Mouse (Mus musculus): ENCODE data around the gene Rnf114. TPM values are rescaled to one million over a fixed set of nuclear protein-coding genes. Genes with fewer than 3 reads are reported as not detected.

Gene Rnf114
- polyA plus RNA-seq, 1 experiment from 2014 or later: 133 TPM

DNA sequence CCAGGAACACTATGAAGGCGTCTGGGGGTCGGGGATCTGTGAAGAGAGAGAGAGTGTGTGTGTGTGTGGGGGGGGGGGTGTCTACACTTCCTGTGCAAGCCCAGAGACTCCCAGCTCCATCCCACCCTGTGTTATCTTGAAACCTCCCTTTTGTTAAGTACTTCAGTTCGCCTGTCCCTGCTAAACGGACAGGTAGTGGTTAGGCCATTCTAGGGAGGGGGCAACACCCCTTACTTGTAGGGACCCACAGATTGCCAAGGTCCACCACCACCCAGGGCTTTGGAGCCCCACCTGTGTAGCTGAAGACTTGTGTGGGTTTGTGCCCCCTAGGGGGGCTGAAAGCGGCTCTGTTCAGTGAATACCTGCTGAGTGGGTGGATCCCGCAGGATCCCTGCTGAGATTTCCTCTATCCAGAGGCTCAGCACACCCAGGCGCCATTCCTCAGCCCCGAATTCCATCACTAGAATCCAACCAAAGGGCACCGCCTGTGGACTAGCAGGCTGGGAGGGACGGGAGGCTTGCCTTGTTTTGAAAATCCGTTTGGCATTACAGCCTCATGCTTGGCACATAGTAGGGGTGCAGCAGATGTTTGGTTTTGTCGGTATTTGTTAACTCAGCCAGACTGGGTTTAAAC lies 48.1 kb downstream of the Rnf114 start:
- Histone ChIP-seq H3K9ac (replicated peaks; ENCODE audit: low read depth, low read length) (no peak overlapping the region), H3K4me1 (replicated peaks; ENCODE audit: control insufficient read depth, insufficient read depth, low read length) (peaks cover 12% of the 10 kb centered on the region), H3K36me3 (ENCODE audit: control insufficient read depth, insufficient read depth) (no peaks in the 10 kb centered on the region), H3K4me3 (replicated peaks; ENCODE audit: low read length) (no peak overlapping the region), H3K27me3 (replicated peaks; ENCODE audit: control insufficient read depth, insufficient read depth, low read length) (peaks cover 36% of the 10 kb centered on the region), H3K9me3 (ENCODE audit: control insufficient read depth, low read length) (no peaks in the 10 kb centered on the region), H3K4me2 (ENCODE audit: low read length) (no peak overlapping the region), H3K27ac (ENCODE audit: low read length) (no peak overlapping the region)
- ATAC-seq: no peak
- 14% methylated on average over 12 of the region's 12 CpGs for WGBS

DNA sequence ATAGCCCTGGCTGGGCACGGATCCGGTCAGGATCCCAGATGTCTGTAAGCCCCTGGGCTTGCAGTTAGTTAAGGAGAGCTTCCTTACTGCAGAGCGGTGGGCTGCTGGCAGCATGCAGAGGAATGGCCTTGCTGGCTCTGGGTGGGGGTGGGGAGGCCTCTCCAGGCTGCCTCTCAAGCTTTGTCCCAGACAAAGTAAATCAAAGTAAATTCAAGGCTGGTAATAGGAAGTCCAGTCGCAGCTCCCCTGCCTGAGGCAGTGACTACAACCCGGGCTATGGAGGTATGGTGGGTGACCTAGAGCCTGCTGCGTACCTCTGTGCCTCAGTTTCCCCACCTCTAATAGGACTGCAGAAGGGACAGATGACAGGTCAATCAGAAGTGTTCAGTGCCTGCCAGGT lies 48.9 kb downstream of the Rnf114 start:
- no peak for ATAC-seq
- WGBS: 16% methylated on average over 6 of the region's 6 CpGs
- Histone ChIP-seq H3K4me2 (ENCODE audit: low read length) (no peak overlapping the region), H3K36me3 (ENCODE audit: control insufficient read depth, insufficient read depth) (no peaks in the 10 kb centered on the region), H3K9ac (replicated peaks; ENCODE audit: low read depth, low read length) (no peak overlapping the region), H3K9me3 (ENCODE audit: control insufficient read depth, low read length) (no peaks in the 10 kb centered on the region), H3K27me3 (replicated peaks; ENCODE audit: control insufficient read depth, insufficient read depth, low read length) (peaks cover 34% of the 10 kb centered on the region), H3K4me3 (replicated peaks; ENCODE audit: low read length) (no peak overlapping the region), H3K4me1 (replicated peaks; ENCODE audit: control insufficient read depth, insufficient read depth, low read length) (peaks cover 12% of the 10 kb centered on the region), H3K27ac (ENCODE audit: low read length) (no peak overlapping the region)

DNA sequence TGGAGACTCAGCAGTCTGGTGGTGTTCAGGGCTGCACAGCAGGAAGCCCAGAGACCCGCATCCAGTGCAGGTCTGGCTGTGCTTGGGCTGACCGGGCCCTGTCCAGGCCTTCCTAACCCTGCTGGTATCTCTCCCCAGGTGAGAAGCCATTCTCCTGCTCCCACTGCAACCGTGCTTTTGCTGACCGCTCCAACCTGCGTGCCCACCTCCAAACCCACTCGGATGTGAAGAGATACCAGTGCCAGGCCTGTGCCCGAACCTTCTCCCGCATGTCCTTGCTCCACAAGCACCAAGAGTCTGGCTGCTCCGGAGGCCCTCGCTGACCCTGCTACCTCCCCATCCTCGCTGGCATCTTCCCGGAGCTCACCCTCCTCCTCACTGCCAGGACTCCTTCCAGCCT lies 49.3 kb downstream of the Rnf114 start:
- H3K9ac ChIP-seq (replicated peaks; ENCODE audit: low read depth, low read length): no peak overlapping the region
- H3K36me3 ChIP-seq (ENCODE audit: control insufficient read depth, insufficient read depth): no peaks in the 10 kb centered on the region
- H3K4me1 ChIP-seq (replicated peaks; ENCODE audit: control insufficient read depth, insufficient read depth, low read length): peaks cover 12% of the 10 kb centered on the region
- H3K27ac ChIP-seq (ENCODE audit: low read length): no peak overlapping the region
- H3K27me3 ChIP-seq (replicated peaks; ENCODE audit: control insufficient read depth, insufficient read depth, low read length): peaks cover 30% of the 10 kb centered on the region
- H3K4me3 ChIP-seq (replicated peaks; ENCODE audit: low read length): no peak overlapping the region
- 71% methylated on average over 12 of the region's 12 CpGs for WGBS
- H3K9me3 ChIP-seq (ENCODE audit: control insufficient read depth, low read length): no peaks in the 10 kb centered on the region
- no peak for ATAC-seq
- no peak overlapping the region for H3K4me2 ChIP-seq (ENCODE audit: low read length)

DNA sequence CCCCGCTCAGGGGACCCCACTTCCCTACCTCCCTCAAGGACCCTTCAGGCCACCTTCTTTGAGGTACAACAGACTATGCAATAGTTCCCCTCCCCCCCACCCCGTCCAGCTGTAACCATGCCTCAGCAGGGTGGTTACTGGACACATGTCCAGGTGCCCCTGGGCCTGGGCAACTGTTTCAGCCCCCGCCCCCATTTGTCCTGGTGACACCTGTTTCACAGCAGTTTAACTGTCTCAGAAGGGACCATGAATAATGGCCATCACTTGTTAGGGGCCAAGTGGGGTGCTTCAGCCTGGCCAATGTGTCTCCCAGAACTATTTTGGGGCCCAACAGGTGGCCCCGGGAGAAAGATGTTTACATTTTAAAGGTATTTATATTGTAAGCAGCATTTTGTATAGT lies 49.9 kb downstream of the Rnf114 start:
- Histone ChIP-seq H3K27ac (ENCODE audit: low read length) (no peak overlapping the region), H3K9ac (replicated peaks; ENCODE audit: low read depth, low read length) (no peak overlapping the region), H3K4me3 (replicated peaks; ENCODE audit: low read length) (no peak overlapping the region), H3K36me3 (ENCODE audit: control insufficient read depth, insufficient read depth) (no peaks in the 10 kb centered on the region), H3K9me3 (ENCODE audit: control insufficient read depth, low read length) (no peaks in the 10 kb centered on the region), H3K27me3 (replicated peaks; ENCODE audit: control insufficient read depth, insufficient read depth, low read length) (peaks cover 24% of the 10 kb centered on the region), H3K4me1 (replicated peaks; ENCODE audit: control insufficient read depth, insufficient read depth, low read length) (peaks cover 9% of the 10 kb centered on the region), H3K4me2 (ENCODE audit: low read length) (no peak overlapping the region)
- WGBS: 76% methylated on average over 4 of the region's 4 CpGs
- no peak for ATAC-seq

DNA sequence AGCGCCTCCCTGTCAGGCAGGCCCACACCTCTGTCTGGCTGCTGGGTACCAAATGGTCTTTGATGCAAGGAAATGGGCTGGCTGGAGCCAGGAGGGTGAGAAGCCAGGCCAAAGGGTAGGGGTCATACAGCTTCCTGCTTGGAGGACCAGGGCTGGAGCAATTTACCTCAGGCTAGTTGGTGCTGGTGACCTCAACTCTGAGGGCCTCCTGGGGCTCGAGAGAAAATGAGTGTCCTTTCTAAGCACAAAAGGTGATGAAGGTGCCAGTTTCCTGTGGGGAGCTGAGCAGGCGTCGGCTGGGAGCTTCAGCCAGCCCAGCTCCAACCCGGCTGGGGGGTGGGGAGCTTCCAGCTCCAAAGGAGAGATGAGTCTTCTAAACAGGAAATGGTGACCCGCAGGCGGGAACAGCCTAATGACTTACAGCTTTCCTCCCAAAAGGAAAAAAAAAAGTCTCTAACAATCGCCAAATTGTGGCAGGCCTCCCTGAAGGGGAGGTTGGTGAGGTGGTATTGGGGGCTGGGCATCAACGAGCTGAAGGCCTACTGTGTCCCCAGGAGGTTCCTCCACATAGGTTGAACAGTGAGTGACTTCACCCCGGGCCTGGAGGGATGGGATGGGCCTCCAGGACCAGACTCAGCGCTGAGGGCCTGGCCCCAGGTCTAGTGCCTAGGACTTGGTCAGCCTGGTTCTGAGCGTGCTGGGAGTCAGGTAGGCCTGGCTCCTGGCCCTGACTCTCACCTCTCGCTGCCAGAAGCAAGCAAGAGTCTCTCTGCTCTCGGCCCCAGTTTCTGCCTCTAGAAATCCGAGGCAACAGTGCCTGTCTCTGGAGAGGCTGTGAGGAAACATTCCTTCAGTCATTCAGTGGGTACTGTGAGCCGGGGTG lies 50.9 kb downstream of the Rnf114 start:
- no peak overlapping the region for H3K4me3 ChIP-seq (replicated peaks; ENCODE audit: low read length)
- peaks cover 2% of the 10 kb centered on the region for H3K4me1 ChIP-seq (replicated peaks; ENCODE audit: control insufficient read depth, insufficient read depth, low read length)
- H3K27me3 ChIP-seq (replicated peaks; ENCODE audit: control insufficient read depth, insufficient read depth, low read length): peaks cover 18% of the 10 kb centered on the region; the same call in 1 of the 2 replicates
- no peaks in the 10 kb centered on the region for H3K36me3 ChIP-seq (ENCODE audit: control insufficient read depth, insufficient read depth)
- no peaks in the 10 kb centered on the region for H3K9me3 ChIP-seq (ENCODE audit: control insufficient read depth, low read length)
- H3K9ac ChIP-seq (replicated peaks; ENCODE audit: low read depth, low read length): no peak overlapping the region
- H3K27ac ChIP-seq (ENCODE audit: low read length): no peak overlapping the region
- WGBS: 34% methylated on average over 16 of the region's 16 CpGs
- ATAC-seq: no peak
- no peak overlapping the region for H3K4me2 ChIP-seq (ENCODE audit: low read length)

DNA sequence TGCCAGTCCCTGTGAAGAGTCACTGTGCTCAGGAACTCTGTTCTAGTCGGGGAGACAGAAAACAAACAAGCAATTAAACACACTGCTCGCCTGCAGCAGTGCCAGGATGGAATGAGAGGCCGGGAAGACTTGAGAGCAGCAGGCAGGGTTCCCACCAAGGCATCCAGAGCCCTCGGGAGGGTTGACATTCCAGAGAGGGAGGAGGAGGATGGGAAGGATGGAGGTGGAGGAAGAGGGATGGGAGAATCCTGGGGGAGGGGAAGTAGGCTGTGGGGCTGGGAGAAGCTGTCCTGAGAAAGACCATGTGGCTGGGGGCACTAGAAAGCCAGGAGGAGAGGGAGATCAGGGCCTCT lies 51.5 kb downstream of the Rnf114 start:
- 6% methylated on average over 4 of the region's 4 CpGs for WGBS
- H3K4me3 ChIP-seq (replicated peaks; ENCODE audit: low read length): no peak overlapping the region

DNA sequence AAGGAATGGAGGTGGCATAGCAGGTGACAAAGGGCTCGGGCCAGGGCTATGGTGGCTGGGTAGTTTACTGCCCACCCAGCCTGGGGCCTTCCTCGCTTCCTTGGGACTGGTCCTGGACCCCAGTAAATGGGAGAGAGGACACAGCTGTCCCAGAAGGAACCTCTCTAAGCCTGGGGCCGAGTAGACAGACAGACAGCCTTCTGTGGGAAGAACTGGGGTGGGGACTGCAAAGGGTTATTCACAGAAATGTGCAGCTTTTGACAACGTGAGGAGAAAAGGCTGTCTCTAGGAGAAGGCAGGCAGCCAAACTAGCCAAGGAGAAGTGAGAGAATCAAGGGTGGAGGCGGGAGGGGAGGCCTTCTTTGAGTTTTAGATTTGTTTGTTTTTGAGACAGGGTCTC lies 52.0 kb downstream of the Rnf114 start:
- Histone ChIP-seq H3K36me3 (ENCODE audit: control insufficient read depth, insufficient read depth) (no peaks in the 10 kb centered on the region), H3K4me1 (replicated peaks; ENCODE audit: control insufficient read depth, insufficient read depth, low read length) (no peaks in the 10 kb centered on the region; the same call in 1 of the 2 replicates), H3K9ac (replicated peaks; ENCODE audit: low read depth, low read length) (no peak overlapping the region), H3K27ac (ENCODE audit: low read length) (no peak overlapping the region), H3K9me3 (ENCODE audit: control insufficient read depth, low read length) (no peaks in the 10 kb centered on the region), H3K4me3 (replicated peaks; ENCODE audit: low read length) (no peak overlapping the region), H3K27me3 (replicated peaks; ENCODE audit: control insufficient read depth, insufficient read depth, low read length) (peaks cover 7% of the 10 kb centered on the region; the same call in 1 of the 2 replicates), H3K4me2 (ENCODE audit: low read length) (no peak overlapping the region)
- WGBS: 66% methylated on average over 5 of the region's 5 CpGs
- no peak for ATAC-seq

More for the DNA sequence above, 51.5 kb downstream of the Rnf114 start:
- no peak overlapping the region for H3K27ac ChIP-seq (ENCODE audit: low read length)
- H3K27me3 ChIP-seq (replicated peaks; ENCODE audit: control insufficient read depth, insufficient read depth, low read length): peaks cover 12% of the 10 kb centered on the region; the same call in 1 of the 2 replicates
- H3K9me3 ChIP-seq (ENCODE audit: control insufficient read depth, low read length): no peaks in the 10 kb centered on the region
- H3K9ac ChIP-seq (replicated peaks; ENCODE audit: low read depth, low read length): no peak overlapping the region
- no peak for ATAC-seq
- H3K4me2 ChIP-seq (ENCODE audit: low read length): no peak overlapping the region
- H3K36me3 ChIP-seq (ENCODE audit: control insufficient read depth, insufficient read depth): no peaks in the 10 kb centered on the region
- no peaks in the 10 kb centered on the region; the same call in 1 of the 2 replicates for H3K4me1 ChIP-seq (replicated peaks; ENCODE audit: control insufficient read depth, insufficient read depth, low read length)

DNA sequence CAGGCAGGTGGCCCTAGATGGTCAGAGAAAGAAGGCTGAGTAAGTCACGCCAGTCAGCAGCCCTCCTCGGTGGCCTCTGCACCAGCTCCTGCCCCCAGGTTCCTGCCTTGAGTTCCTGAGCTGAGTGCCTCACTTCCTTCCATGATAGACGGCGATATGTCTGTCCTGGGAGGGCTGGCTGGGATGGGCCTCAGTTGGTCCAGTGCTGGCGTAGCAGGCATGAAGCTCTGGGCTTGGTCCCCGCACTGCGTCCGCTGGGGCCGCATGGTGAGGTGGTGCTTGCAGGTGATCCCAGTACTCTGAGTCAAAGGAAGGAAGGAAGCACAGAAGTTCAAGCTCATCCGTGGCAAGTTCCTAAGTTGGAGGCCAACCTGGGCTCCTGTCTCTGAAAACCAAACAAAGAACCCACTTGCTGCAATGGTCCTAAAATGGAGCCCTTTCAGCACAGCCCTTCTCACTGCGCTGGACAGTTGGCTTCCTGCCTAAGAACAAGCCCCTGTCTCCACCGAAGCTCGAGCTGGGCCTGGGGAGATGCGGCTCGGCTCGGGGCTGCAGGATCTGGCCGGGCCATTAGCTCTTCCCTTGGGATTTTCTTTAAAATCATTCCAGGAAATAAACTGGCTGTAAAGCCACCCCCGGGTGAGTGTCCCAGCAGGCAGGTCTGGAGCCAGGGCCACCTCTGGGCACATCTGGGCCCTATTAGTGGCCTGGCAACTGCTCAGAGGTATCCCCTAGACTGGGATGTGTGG lies 54.2 kb downstream of the Rnf114 start:
- ATAC-seq: no peak
- H3K9me3 ChIP-seq (ENCODE audit: control insufficient read depth, low read length): no peaks in the 10 kb centered on the region
- H3K4me2 ChIP-seq (ENCODE audit: low read length): no peak overlapping the region
- no peak overlapping the region for H3K4me3 ChIP-seq (replicated peaks; ENCODE audit: low read length)
- H3K27me3 ChIP-seq (replicated peaks; ENCODE audit: control insufficient read depth, insufficient read depth, low read length): no peaks in the 10 kb centered on the region
- no peak overlapping the region for H3K9ac ChIP-seq (replicated peaks; ENCODE audit: low read depth, low read length)
- no peaks in the 10 kb centered on the region for H3K36me3 ChIP-seq (ENCODE audit: control insufficient read depth, insufficient read depth)
- WGBS: 88% methylated on average over 18 of the region's 18 CpGs
- H3K4me1 ChIP-seq (replicated peaks; ENCODE audit: control insufficient read depth, insufficient read depth, low read length): no peaks in the 10 kb centered on the region; the same call in 1 of the 2 replicates
- no peak overlapping the region for H3K27ac ChIP-seq (ENCODE audit: low read length)

DNA sequence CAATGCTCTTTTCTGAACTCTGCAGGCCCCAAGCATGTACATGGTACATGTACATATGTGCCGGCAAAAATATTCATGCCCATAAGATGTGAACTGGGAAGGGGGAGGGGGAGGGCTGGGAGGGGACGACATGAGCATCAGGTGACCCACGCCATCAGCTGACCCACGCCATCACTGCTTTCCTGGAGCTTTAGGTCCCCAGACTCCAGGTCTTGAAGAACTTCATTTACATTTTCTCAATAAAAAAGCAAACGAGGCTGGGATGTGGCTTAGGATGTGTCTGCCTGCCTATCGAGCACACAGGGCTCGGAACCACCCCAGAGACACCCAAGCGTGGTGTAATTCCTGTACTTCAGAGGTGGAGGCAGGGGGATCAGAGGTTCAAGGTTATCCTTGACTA lies 55.0 kb downstream of the Rnf114 start:
- Histone ChIP-seq H3K9me3 (ENCODE audit: control insufficient read depth, low read length) (no peaks in the 10 kb centered on the region), H3K4me3 (replicated peaks; ENCODE audit: low read length) (no peak overlapping the region), H3K27me3 (replicated peaks; ENCODE audit: control insufficient read depth, insufficient read depth, low read length) (no peaks in the 10 kb centered on the region), H3K4me2 (ENCODE audit: low read length) (no peak overlapping the region), H3K9ac (replicated peaks; ENCODE audit: low read depth, low read length) (no peak overlapping the region), H3K4me1 (replicated peaks; ENCODE audit: control insufficient read depth, insufficient read depth, low read length) (no peaks in the 10 kb centered on the region; the same call in 1 of the 2 replicates), H3K27ac (ENCODE audit: low read length) (no peak overlapping the region), H3K36me3 (ENCODE audit: control insufficient read depth, insufficient read depth) (no peaks in the 10 kb centered on the region)
- ATAC-seq: no peak
- 76% methylated on average over 8 of the region's 8 CpGs for WGBS
